Mouse (Mus musculus): ENCODE measurements around the gene Tex30. TPM values are rescaled to one million over a fixed set of nuclear protein-coding genes. Genes with fewer than 3 reads are reported as not detected.

Tex30 gene
- 47.0 and 61.0 TPM in 2 replicates for polyA plus RNA-seq (2012; rRNA removed)

GRCm38 (mm10) chr1:44102259-44102717, at the start of gene Tex30:
Gene Tex30, minus strand, starts transcription at chr1:44102441.

GRCm38 (mm10) chr1:44147563-44148381, 45.5 kb upstream of the Tex30 start, which contains the start of gene Ercc5:
Gene Ercc5, plus strand, starts transcription at chr1:44147744.

GRCm38 (mm10) chr1:44118239-44119054, 16.2 kb upstream of the Tex30 start, which contains the start of the genes Kdelc1 and Bivm:
Gene Kdelc1, minus strand, starts transcription at chr1:44118808.
Gene Bivm, plus strand, starts transcription at chr1:44118957.

GRCm38 (mm10) chr1:44061836-44062235, 40.4 kb downstream of the Tex30 start, which contains the start of gene Gm8251:
Gene Gm8251, minus strand, starts transcription at chr1:44061936.

Other genes with a start within 250 kb of the Tex30 start
- 26.4 and 38.5 TPM in 2 replicates for gene Tpp2, start 168.8 kb downstream of the Tex30 start, polyA plus RNA-seq (2012; rRNA removed)
- gene Mettl21c, start 82.4 kb downstream of the Tex30 start, polyA plus RNA-seq (2012; rRNA removed): 0.23 and 0.55 TPM in 2 replicates
- 0.28 and 0.30 TPM in 2 replicates for gene Gm8251, start 40.5 kb downstream of the Tex30 start, polyA plus RNA-seq (2012; rRNA removed)
- gene Kdelc1, start 16.4 kb upstream of the Tex30 start, polyA plus RNA-seq (2012; rRNA removed): 33.7 and 51.7 TPM in 2 replicates
- 9.1 and 20.3 TPM in 2 replicates for gene Bivm, start 16.5 kb upstream of the Tex30 start, polyA plus RNA-seq (2012; rRNA removed)
- 32.8 and 40.3 TPM in 2 replicates for gene Ercc5, start 45.3 kb upstream of the Tex30 start, polyA plus RNA-seq (2012; rRNA removed)
- not detected in 2 replicates for gene Mettl21e, start 116.5 kb upstream of the Tex30 start, polyA plus RNA-seq (2012; rRNA removed)